Mouse (Mus musculus): ENCODE data around the gene Cask. TPM values are rescaled to one million over a fixed set of nuclear protein-coding genes. Genes with fewer than 3 reads are reported as not detected.
"Not testable (repeated sequence)": the region's sequence is repeated elsewhere in the genome, so short reads cannot be mapped to it uniquely, and the experiment has no call there.

The Cask gene
- polyA plus RNA-seq, 1 experiment from 2014 or later, result 11.1 TPM

GRCm38 (mm10) chrX:13765672-13766071 lies 85.5 kb downstream of the Cask start:
- H3K36me3 ChIP-seq (ENCODE audit: insufficient read depth, low read length), result no peaks in the 10 kb centered on the region
- no peaks in the 10 kb centered on the region for H3K4me1 ChIP-seq (replicated peaks; ENCODE audit: insufficient read depth, low read length)
- no peaks in the 10 kb centered on the region for H3K27me3 ChIP-seq (ENCODE audit: insufficient read depth, low read length)
- TF ChIP-seq CTCF (IDR thresholded peaks at IDR 0.05; ENCODE audit: low read depth), result no peak
- DNase-seq (ENCODE audit: low spot score) (no peak), ATAC-seq (replicated peaks; ENCODE audit: low FRiP score, low read depth) (no peak)
- H3K9me3 ChIP-seq (replicated peaks; ENCODE audit: low read length), result no peaks in the 10 kb centered on the region
- H3K9ac ChIP-seq (ENCODE audit: low read depth, low read length), result no peak overlapping the region
- H3K4me3 ChIP-seq (replicated peaks; ENCODE audit: low read depth, low read length), result no peak overlapping the region
- no peak overlapping the region for H3K27ac ChIP-seq
- 79% methylated on average over 1 of the region's 1 CpGs for WGBS
- H3K4me2 ChIP-seq (ENCODE audit: low read length), result no peak overlapping the region

- H3K9ac ChIP-seq (ENCODE audit: low read depth, low read length), result no peak overlapping the region
- no peaks in the 10 kb centered on the region for H3K27me3 ChIP-seq (ENCODE audit: insufficient read depth, low read length)
- no peak overlapping the region for H3K4me2 ChIP-seq (ENCODE audit: low read length)
- no peak overlapping the region for H3K27ac ChIP-seq
- no peak for ATAC-seq (replicated peaks; ENCODE audit: low FRiP score, low read depth)
- H3K4me3 ChIP-seq (replicated peaks; ENCODE audit: low read depth, low read length), result no peak overlapping the region
- no peaks in the 10 kb centered on the region for H3K4me1 ChIP-seq (replicated peaks; ENCODE audit: insufficient read depth, low read length)
- no peak for TF ChIP-seq CTCF (IDR thresholded peaks at IDR 0.05; ENCODE audit: low read depth)
- no peaks in the 10 kb centered on the region for H3K36me3 ChIP-seq (ENCODE audit: insufficient read depth, low read length)
- DNase-seq (ENCODE audit: low spot score), result no peak
- H3K9me3 ChIP-seq (replicated peaks; ENCODE audit: low read length), result no peaks in the 10 kb centered on the region
- 79% methylated on average over 1 of the region's 1 CpGs for WGBS
Observed at GRCm38 (mm10) chrX:13765024-13765423, 86.1 kb downstream of the Cask start.

- TF ChIP-seq CTCF (IDR thresholded peaks at IDR 0.05; ENCODE audit: low read depth), result peak; percentile 54; the same call in 1 of the 2 replicates
- H3K4me3 ChIP-seq (replicated peaks; ENCODE audit: low read depth, low read length), result no peak overlapping the region
- H3K36me3 ChIP-seq (ENCODE audit: insufficient read depth, low read length), result no peaks in the 10 kb centered on the region
- WGBS, result 34% methylated on average over 3 of the region's 3 CpGs
- no peak overlapping the region for H3K27ac ChIP-seq
- no peaks in the 10 kb centered on the region for H3K9me3 ChIP-seq (replicated peaks; ENCODE audit: low read length)
- no peaks in the 10 kb centered on the region for H3K27me3 ChIP-seq (ENCODE audit: insufficient read depth, low read length)
- ATAC-seq (replicated peaks; ENCODE audit: low FRiP score, low read depth) (no peak), DNase-seq (ENCODE audit: low spot score) (peak; percentile 31)
- H3K4me1 ChIP-seq (replicated peaks; ENCODE audit: insufficient read depth, low read length), result no peaks in the 10 kb centered on the region
- no peak overlapping the region for H3K4me2 ChIP-seq (ENCODE audit: low read length)
- no peak overlapping the region for H3K9ac ChIP-seq (ENCODE audit: low read depth, low read length)
Observed at GRCm38 (mm10) chrX:13757279-13758005, 93.7 kb downstream of the Cask start.

GRCm38 (mm10) chrX:13741110-13741509 lies 110.1 kb downstream of the Cask start:
- 71% methylated on average over 2 of the region's 2 CpGs for WGBS
- DNase-seq (ENCODE audit: low spot score) (no peak), ATAC-seq (replicated peaks; ENCODE audit: low FRiP score, low read depth) (no peak)
- Histone ChIP-seq H3K4me3 (replicated peaks; ENCODE audit: low read depth, low read length) (no peak overlapping the region), H3K27me3 (ENCODE audit: insufficient read depth, low read length) (no peaks in the 10 kb centered on the region), H3K9ac (ENCODE audit: low read depth, low read length) (no peak overlapping the region), H3K9me3 (replicated peaks; ENCODE audit: low read length) (no peaks in the 10 kb centered on the region), H3K4me2 (ENCODE audit: low read length) (no peak overlapping the region), H3K4me1 (replicated peaks; ENCODE audit: insufficient read depth, low read length) (no peaks in the 10 kb centered on the region), H3K27ac (no peak overlapping the region), H3K36me3 (ENCODE audit: insufficient read depth, low read length) (no peaks in the 10 kb centered on the region)
- no peak for TF ChIP-seq CTCF (IDR thresholded peaks at IDR 0.05; ENCODE audit: low read depth)

GRCm38 (mm10) chrX:13730785-13731184 lies 120.4 kb downstream of the Cask start:
- not testable (repeated sequence) for H3K4me2 ChIP-seq (ENCODE audit: low read length); H3K27ac ChIP-seq; ATAC-seq (replicated peaks; ENCODE audit: low FRiP score, low read depth); H3K36me3 ChIP-seq (ENCODE audit: insufficient read depth, low read length); H3K27me3 ChIP-seq (ENCODE audit: insufficient read depth, low read length); H3K9me3 ChIP-seq (replicated peaks; ENCODE audit: low read length); H3K4me3 ChIP-seq (replicated peaks; ENCODE audit: low read depth, low read length); DNase-seq (ENCODE audit: low spot score); H3K4me1 ChIP-seq (replicated peaks; ENCODE audit: insufficient read depth, low read length); H3K9ac ChIP-seq (ENCODE audit: low read depth, low read length)

- Histone ChIP-seq H3K27ac (no peak overlapping the region), H3K4me1 (replicated peaks; ENCODE audit: insufficient read depth, low read length) (no peaks in the 10 kb centered on the region), H3K36me3 (ENCODE audit: insufficient read depth, low read length) (no peaks in the 10 kb centered on the region), H3K27me3 (ENCODE audit: insufficient read depth, low read length) (no peaks in the 10 kb centered on the region), H3K4me3 (replicated peaks; ENCODE audit: low read depth, low read length) (no peak overlapping the region), H3K4me2 (ENCODE audit: low read length) (no peak overlapping the region), H3K9ac (ENCODE audit: low read depth, low read length) (no peak overlapping the region), H3K9me3 (replicated peaks; ENCODE audit: low read length) (no peaks in the 10 kb centered on the region)
- WGBS, result 81% methylated on average over 1 of the region's 1 CpGs
- ATAC-seq (replicated peaks; ENCODE audit: low FRiP score, low read depth) (no peak), DNase-seq (ENCODE audit: low spot score) (peak; percentile 30)
- TF ChIP-seq CTCF (IDR thresholded peaks at IDR 0.05; ENCODE audit: low read depth), result peak; percentile 36; the same call in 1 of the 2 replicates
Observed at GRCm38 (mm10) chrX:13729835-13730480, 121.2 kb downstream of the Cask start.

Data from kidney, postnatal 0 days (tissue).